Mouse (Mus musculus) erythroblast, adult 5-6 weeks (primary cell): Measurements from ENCODE around the gene Ddx31. TPM values are rescaled to one million over a fixed set of nuclear protein-coding genes. Genes with fewer than 3 reads are reported as not detected.

ENCODE experiments used
- ATAC-seq: replicated peaks from 2 replicates; pipeline ENCODE4 v1.8.0; 2016; ENCODE audit warnings: moderate number of reproducible peaks, mild to moderate bottlenecking, moderate TSS enrichment, inconsistent platforms; ENCODE audit not compliant: poor library complexity, low FRiP score, severe bottlenecking
- total RNA-seq, 2 experiments: library from RNA; stranded (forward) in 1 of 2; stranded (reverse) in 1 of 2; fragments of 150-400 nt in 1 of 2; fragments of 200-764, 138-1000 nt in 1 of 2; gene quantifications; 2 replicates each; pipeline versions ENCODE4 v1.2.3 to v1.2.4; 2015 to 2017; ENCODE audit warnings: low replicate concordance in 2 of 2

Ddx31 gene
- total RNA-seq (2015; ENCODE audit: low replicate concordance) (1.5 and 5.0 TPM in 2 replicates), total RNA-seq (2017; ENCODE audit: low replicate concordance) (0.98 and 2.0 TPM in 2 replicates)

- peak; percentile 92 for ATAC-seq
Observed at GRCm38 (mm10) chr2:28840222-28840951, at the start of gene Ddx31, which contains the start of gene Gtf3c4. Gene Ddx31 (plus strand): TSS chr2:28840406. Gene Gtf3c4 (minus strand): TSS chr2:28840360.

- ATAC-seq: no peak
Observed at GRCm38 (mm10) chr2:28792931-28793610, 47.1 kb upstream of the Ddx31 start.

- ATAC-seq: no peak
Observed at GRCm38 (mm10) chr2:28794623-28795022, 45.6 kb upstream of the Ddx31 start.

- no peak for ATAC-seq
Observed at GRCm38 (mm10) chr2:28796298-28796697, 43.9 kb upstream of the Ddx31 start.

DNA sequence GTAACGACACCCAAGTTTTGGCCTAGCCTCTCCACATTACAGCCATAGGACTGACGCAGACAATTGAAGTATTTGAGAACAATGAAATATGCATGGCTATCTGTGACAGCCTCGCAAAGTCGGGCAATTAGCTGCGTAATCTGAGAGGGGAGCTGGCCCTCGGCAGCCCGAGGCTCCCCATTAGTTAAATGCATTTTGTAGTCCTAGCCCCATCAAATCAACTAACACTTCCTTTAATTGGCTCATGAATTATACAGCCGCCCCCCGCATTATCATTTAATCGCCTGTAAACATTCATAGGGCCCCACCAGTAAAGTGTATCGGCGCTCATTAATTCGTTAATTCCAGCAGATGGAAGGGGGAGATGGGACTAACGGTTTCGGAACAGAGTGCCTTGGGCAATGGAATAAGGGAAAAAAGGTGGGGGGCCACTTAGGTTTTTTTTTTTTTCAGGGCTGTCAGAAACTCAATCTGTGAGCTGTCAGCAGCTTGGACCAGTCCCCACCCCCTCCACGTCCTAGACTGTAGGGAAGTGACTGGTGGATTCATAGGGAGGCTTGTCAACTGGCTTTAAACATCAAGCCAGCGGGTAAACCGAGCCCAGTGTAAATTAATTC is 42.6 kb upstream of the Ddx31 start:
- ATAC-seq: no peak

DNA sequence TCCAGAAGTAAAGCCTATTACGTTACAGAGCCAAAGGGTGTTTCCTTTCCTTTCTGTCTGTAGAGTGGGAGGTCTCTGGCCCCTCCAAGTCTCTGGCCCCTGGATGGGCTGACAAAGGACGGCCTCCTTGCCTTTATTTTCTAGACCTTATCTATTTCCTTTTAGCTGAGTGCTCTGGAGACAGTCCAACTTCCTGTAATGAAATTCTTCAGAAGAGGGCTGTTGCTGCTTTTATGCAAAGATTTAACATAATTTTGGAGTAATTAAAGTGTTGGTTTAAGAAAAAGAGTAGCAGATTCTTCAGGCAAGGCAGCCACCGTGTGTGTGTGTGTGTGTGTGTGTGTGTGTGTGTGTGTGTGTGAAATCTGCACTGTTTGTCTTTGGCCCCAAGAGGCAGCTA is 41.8 kb upstream of the Ddx31 start:
- no peak for ATAC-seq

DNA sequence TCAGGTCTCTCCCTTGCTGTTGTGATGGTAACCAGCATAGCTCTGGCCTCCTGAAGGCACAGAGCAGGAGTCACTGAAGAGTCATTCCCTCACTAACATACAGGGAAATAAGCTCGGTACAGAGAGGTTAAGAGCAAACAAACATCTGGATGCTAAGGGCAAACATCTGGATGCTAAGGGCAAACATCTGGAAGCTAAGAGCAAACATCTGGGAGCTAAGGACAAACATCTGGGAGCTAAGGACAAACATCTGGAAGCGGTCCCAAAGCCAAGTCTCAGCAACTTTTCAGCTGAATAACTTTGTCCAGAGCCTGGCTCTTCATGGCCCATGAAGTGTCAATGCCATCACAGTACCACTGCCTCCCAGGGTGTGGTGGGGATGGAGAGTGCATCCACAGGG is 40.6 kb upstream of the Ddx31 start:
- no peak for ATAC-seq

GRCm38 (mm10) chr2:28803406-28803805 is 36.8 kb upstream of the Ddx31 start:
- ATAC-seq: no peak

DNA sequence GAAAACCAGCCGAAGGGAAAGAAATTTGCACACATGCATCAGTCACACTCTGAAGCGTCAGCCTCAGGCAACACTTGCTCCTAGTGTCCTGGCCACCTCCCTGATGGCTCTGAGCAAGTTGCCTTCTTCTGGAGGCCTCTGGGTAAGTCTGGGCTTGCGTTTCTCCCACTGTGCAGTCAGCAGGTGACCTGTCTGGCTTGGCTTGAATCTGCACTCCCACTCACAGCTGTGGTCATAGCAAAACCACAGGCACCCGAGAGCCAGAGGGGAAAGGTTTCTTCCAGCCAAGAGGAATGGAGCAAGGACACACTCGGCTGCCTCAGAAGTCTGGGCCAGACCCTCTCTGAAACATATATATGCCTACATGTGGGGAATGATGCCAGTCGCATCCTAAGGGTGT is 31.4 kb upstream of the Ddx31 start:
- ATAC-seq: no peak

GRCm38 (mm10) chr2:28810260-28811013 is 29.8 kb upstream of the Ddx31 start:
- ATAC-seq: no peak

- ATAC-seq: no peak
Observed at GRCm38 (mm10) chr2:28818866-28819265, 21.3 kb upstream of the Ddx31 start.

- ATAC-seq: no peak
Observed at GRCm38 (mm10) chr2:28829265-28829664, 10.9 kb upstream of the Ddx31 start.

DNA sequence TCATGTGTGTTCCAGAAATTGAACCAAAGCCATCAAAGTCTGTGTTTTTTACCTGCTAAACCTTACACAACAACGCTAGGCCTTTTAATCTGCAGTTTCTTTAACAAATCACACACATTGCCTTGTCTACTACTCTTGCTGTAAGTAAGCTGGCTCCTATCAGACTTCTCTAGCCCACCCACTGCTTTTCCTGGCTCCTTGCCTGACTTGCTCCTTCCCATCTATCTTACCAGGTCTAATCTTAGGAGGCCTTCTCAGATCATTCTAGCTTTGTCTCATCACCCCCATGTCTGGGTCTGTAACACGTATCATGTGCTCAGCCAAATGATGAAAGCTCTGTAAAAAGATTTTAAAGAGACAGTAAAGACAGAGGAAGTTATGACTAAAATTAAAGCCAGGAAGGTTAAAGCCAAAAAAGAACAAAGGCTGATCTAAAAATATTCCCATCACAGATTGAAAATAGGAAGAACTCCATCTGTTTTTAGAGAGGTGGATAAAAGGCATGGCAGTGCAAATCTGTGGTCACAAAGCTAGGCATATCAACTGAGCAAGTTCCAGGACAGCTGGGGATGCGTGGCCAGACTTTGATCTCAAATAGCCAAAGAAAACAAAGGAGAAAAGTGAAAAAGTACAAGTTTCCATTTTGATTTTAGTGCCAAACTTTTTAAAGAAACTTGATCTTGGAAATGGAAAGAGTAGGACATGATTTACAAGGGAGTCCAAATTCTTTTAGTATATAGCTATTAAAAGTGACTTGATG is 3.8 kb upstream of the Ddx31 start:
- ATAC-seq: no peak

GRCm38 (mm10) chr2:28839501-28840221 is 545 bp upstream of the Ddx31 start:
- ATAC-seq: peak; percentile 68

DNA sequence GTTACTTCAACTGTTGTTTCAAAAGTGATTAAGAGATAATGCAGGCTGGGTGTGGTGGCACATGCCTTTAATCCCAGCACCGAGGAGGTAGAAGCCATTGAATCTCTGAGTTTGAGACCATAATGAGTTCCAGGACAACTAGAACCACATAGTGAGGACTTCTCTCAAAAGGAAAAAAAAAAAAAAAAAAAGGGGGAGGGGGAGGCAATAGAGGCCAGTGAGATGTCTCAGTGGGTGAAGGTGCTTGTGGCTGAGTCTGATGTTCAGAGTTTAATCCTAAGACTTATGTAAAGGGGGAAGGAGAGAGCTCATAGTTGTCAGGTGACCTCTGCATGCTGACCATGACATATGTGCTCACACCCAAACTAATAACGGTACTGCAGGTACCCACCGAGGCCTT is 1.8 kb downstream of the Ddx31 start:
- ATAC-seq: no peak

GRCm38 (mm10) chr2:28848879-28849278 is 8.7 kb downstream of the Ddx31 start:
- ATAC-seq: no peak

- ATAC-seq: no peak
Observed at GRCm38 (mm10) chr2:28852594-28852993, 12.4 kb downstream of the Ddx31 start.

- ATAC-seq: no peak
Observed at GRCm38 (mm10) chr2:28855773-28856172, 15.6 kb downstream of the Ddx31 start.

DNA sequence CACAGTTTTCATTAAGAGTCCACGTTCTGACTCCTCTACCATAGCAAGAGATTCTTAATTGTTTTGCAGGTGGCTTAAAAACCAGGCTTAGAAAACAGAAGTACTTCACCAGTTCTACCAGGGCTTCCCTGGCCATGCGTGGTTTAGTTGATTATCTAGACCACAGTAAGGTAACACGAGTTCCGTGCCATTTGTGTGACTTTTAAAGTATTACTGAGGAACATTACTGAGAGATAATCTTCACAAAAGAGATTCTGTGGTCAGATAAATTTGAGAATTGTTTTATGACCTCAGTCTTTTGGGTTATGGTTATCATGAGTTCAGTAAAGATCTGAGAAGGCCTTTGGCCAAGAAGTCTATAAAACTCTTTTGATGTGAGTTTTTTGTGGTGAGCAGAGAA is 19.1 kb downstream of the Ddx31 start:
- ATAC-seq: no peak
